Mouse (Mus musculus) gonadal fat pad, adult 2 months (tissue): ENCODE data around the gene Tmem150b. TPM values are rescaled to one million over a fixed set of nuclear protein-coding genes. Genes with fewer than 3 reads are reported as not detected.

Source experiments
- DNase-seq: peaks from one replicate; pipeline ENCODE4 v3.0.0-alpha.2; 2012; ENCODE audit warnings: low read depth
- polyA plus RNA-seq: library from polyadenylated mRNA; depleted of rRNA; stranded (reverse); fragments of >200 nt; gene quantifications from 2 replicates; pipeline ENCODE4 v1.2.3, GENCODE M21; 2012

The Tmem150b gene
- polyA plus RNA-seq, 1 experiment, result 0.89 TPM

GRCm38 (mm10) chr7:4731090-4731489, 6.0 kb upstream of the Tmem150b start:
- no peak for DNase-seq

- no peak for DNase-seq
These were observed 690 bp downstream of the Tmem150b start for GRCm38 (mm10) chr7:4724359-4724758.

GRCm38 (mm10) chr7:4723508-4723907, 1.5 kb downstream of the Tmem150b start:
- DNase-seq, result no peak

- no peak for DNase-seq
These were observed 5.8 kb downstream of the Tmem150b start for GRCm38 (mm10) chr7:4719276-4719675.

GRCm38 (mm10) chr7:4716955-4717354, 8.1 kb downstream of the Tmem150b start:
- no peak for DNase-seq

GRCm38 (mm10) chr7:4712594-4712993, 12.5 kb downstream of the Tmem150b start:
- DNase-seq, result no peak

GRCm38 (mm10) chr7:4705098-4705497, 20.0 kb downstream of the Tmem150b start:
- DNase-seq, result no peak

GRCm38 (mm10) chr7:4703195-4703594, 21.9 kb downstream of the Tmem150b start:
- no peak for DNase-seq

GRCm38 (mm10) chr7:4702334-4702733, 22.7 kb downstream of the Tmem150b start:
- DNase-seq, result no peak

- no peak for DNase-seq
These were observed 32.0 kb downstream of the Tmem150b start for GRCm38 (mm10) chr7:4693004-4693403.

GRCm38 (mm10) chr7:4690951-4691653, 33.9 kb downstream of the Tmem150b start:
- no peak for DNase-seq

- DNase-seq, result no peak
These were observed 34.7 kb downstream of the Tmem150b start, which contains the start of gene Brsk1 for GRCm38 (mm10) chr7:4690387-4690786. Brsk1 (plus strand) TSS chr7:4690604.

- DNase-seq, result peak; percentile 96
These were observed 40.2 kb downstream of the Tmem150b start, which contains the start of gene Hspbp1 for GRCm38 (mm10) chr7:4684632-4685417. Hspbp1 (minus strand) TSS chr7:4685068.

- DNase-seq, result no peak
These were observed 40.8 kb downstream of the Tmem150b start for GRCm38 (mm10) chr7:4684203-4684602.

GRCm38 (mm10) chr7:4683307-4683706, 41.7 kb downstream of the Tmem150b start:
- no peak for DNase-seq

- DNase-seq, result no peak
These were observed 49.8 kb downstream of the Tmem150b start for GRCm38 (mm10) chr7:4675200-4675599.

GRCm38 (mm10) chr7:4674114-4674731, 50.8 kb downstream of the Tmem150b start:
- no peak for DNase-seq

- DNase-seq, result no peak
These were observed 53.1 kb downstream of the Tmem150b start for GRCm38 (mm10) chr7:4671956-4672355.

- no peak for DNase-seq
These were observed 54.3 kb downstream of the Tmem150b start for GRCm38 (mm10) chr7:4670655-4671255.

- DNase-seq, result no peak
These were observed 55.9 kb downstream of the Tmem150b start for GRCm38 (mm10) chr7:4669156-4669555.

GRCm38 (mm10) chr7:4668506-4668905, 56.5 kb downstream of the Tmem150b start:
- DNase-seq, result no peak

GRCm38 (mm10) chr7:4666871-4667270, 58.2 kb downstream of the Tmem150b start:
- no peak for DNase-seq
